Mouse (Mus musculus) bone marrow macrophage, adult 2 months (primary cell): ENCODE data around the gene Ubqln4. TPM values are rescaled to one million over a fixed set of nuclear protein-coding genes. Genes with fewer than 3 reads are reported as not detected.

ENCODE experiments used
- H3K27ac ChIP-seq: 2 replicates; pipeline ENCODE4 v1.5.1; 2012; ENCODE audit warnings: low read depth, low read length; ENCODE audit not compliant: insufficient read depth
- H3K4me1 ChIP-seq: 2 replicates; pipeline ENCODE4 v1.6.1; 2012; ENCODE audit warnings: low read length; ENCODE audit not compliant: control insufficient read depth, insufficient read depth
- H3K4me3 ChIP-seq: 2 replicates; pipeline ENCODE4 v1.5.1; 2012; ENCODE audit warnings: mild to moderate bottlenecking, low read length, moderate library complexity; ENCODE audit not compliant: insufficient read depth
- CTCF ChIP-seq: IDR thresholded peaks from 2 replicates; pipeline ENCODE4 v1.5.1; 2012; ENCODE audit warnings: low read depth, mild to moderate bottlenecking, low read length, moderate library complexity
- POLR2A ChIP-seq: IDR thresholded peaks from 2 replicates; pipeline ENCODE4 v1.6.1; 2012; ENCODE audit warnings: mild to moderate bottlenecking, low read depth, low read length, borderline replicate concordance
- polyA plus RNA-seq: library from polyadenylated mRNA; stranded (reverse); fragments of >200 nt; gene quantifications from 2 replicates; pipeline ENCODE4 v1.2.4, GENCODE M21; 2012; ENCODE audit not compliant: missing spikeins, insufficient read depth, insufficient read length

Gene Ubqln4
- polyA plus RNA-seq, 1 experiment: 25.8 TPM

DNA sequence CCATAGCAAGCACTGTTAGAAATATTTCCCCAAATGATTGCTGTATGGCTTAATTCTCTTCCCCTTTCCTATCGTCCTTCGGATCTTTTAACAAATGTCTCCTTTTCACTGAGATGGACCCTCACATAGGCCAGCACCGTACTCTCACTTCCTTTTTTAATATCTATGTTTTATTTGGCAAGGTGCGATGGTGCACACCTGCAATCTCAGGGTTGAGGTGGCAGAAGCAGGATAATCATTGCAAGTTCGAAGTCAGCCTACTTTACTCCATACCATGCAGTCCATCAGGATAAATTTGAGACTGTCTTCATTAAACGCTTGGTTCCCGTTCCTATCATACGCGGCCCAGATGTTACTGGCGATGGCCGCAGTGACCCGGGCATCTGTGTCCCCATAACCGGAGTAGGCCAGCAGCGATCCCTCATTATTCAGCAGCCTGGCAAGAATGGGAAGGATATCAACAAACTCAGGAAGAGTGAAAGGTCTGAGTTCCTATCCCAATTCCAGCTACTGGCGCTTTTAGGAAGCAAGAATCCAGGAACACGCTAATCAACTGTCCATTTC, 1.4 kb upstream of the Ubqln4 start:
- H3K4me1 ChIP-seq: peaks cover 14% of the 10 kb centered on the region
- TF ChIP-seq CTCF (no peak), POLR2A (no peak)
- peak overlapping the region; percentile 66 for H3K4me3 ChIP-seq
- peak overlapping the region; percentile 73 for H3K27ac ChIP-seq

- no peak for TF ChIP-seq POLR2A
- TF ChIP-seq CTCF: no peak; the same call in 1 of the 2 replicates
- Histone ChIP-seq H3K4me1 (peaks cover 14% of the 10 kb centered on the region), H3K27ac (peak within 1 kb of the TSS; percentile 91), H3K4me3 (peak within 1 kb of the TSS; percentile 96)
Observed at GRCm38 (mm10) chr3:88552676-88553524, 658 bp upstream of the Ubqln4 start, which contains the start of gene Lamtor2. TSS of gene Lamtor2 (minus strand) at chr3:88553074.

- H3K4me1 ChIP-seq: peaks cover 14% of the 10 kb centered on the region
- peak overlapping the region; percentile 96 for H3K4me3 ChIP-seq
- H3K27ac ChIP-seq: peak overlapping the region; percentile 45
- TF ChIP-seq POLR2A (no peak), CTCF (no peak)
Observed at GRCm38 (mm10) chr3:88553880-88554586, 475 bp downstream of the Ubqln4 start.

- Histone ChIP-seq H3K27ac (no peak overlapping the region), H3K4me3 (no peak overlapping the region), H3K4me1 (peaks cover 14% of the 10 kb centered on the region)
- no peak for TF ChIP-seq CTCF
- TF ChIP-seq POLR2A: no peak
Observed at GRCm38 (mm10) chr3:88555069-88555605, 1.6 kb downstream of the Ubqln4 start.

GRCm38 (mm10) chr3:88555731-88556130, 2.2 kb downstream of the Ubqln4 start:
- Histone ChIP-seq H3K27ac (no peak overlapping the region), H3K4me1 (peaks cover 11% of the 10 kb centered on the region), H3K4me3 (no peak overlapping the region)
- TF ChIP-seq POLR2A (no peak), CTCF (no peak)

- peaks cover 4% of the 10 kb centered on the region; the same call in 1 of the 2 replicates for H3K4me1 ChIP-seq
- no peak for TF ChIP-seq CTCF
- no peak for TF ChIP-seq POLR2A
- H3K4me3 ChIP-seq: no peak overlapping the region
Observed at GRCm38 (mm10) chr3:88556616-88557015, 3.1 kb downstream of the Ubqln4 start.

DNA sequence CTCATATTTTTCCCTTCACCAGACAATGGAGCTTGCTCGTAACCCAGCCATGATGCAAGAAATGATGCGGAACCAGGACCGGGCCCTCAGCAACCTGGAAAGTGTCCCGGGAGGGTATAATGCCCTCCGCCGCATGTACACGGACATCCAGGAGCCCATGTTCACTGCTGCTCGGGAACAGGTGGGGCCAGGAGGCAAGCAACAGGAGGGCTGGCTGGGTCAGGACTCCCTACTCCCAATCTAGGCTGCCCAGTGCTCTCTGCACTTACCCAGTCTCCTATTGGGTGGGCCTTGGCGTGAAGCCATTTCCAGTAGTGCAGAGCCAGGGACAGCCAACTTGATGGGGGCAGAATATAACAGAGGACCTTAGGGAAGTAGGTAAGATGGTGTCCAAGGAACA, 6.0 kb downstream of the Ubqln4 start:
- TF ChIP-seq CTCF (no peak), POLR2A (no peak)
- Histone ChIP-seq H3K4me3 (no peak overlapping the region), H3K4me1 (0 out of 2 replicates have a peak, but pooled peaks cover 4% of the 10 kb centered on the region)

More at GRCm38 (mm10) chr3:88556616-88557015, 3.1 kb downstream of the Ubqln4 start:
- no peak overlapping the region for H3K27ac ChIP-seq

DNA sequence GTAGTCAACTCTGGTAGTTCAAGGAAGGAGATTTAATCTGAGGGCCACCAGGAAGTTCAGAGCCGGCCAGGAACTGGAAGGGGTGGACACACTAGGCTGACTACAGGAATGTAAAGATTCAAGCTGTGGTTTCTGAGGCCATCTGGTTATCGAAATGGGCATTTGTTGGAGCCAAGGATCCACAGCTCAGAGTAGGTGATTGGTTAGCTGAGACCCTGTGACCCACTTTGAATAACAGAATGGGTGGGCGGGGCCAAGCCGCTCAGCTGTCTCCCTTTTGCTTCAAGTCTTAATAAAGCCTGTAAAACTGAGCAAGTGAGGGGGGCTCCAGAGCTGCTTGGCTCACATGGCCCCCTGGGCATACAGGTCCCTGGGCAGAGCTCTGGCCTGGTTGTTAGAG, 8.4 kb downstream of the Ubqln4 start:
- Histone ChIP-seq H3K4me1 (no peaks in the 10 kb centered on the region), H3K4me3 (no peak overlapping the region), H3K27ac (no peak overlapping the region)
- TF ChIP-seq CTCF (no peak), POLR2A (no peak)

More for the DNA sequence above, 6.0 kb downstream of the Ubqln4 start:
- no peak overlapping the region for H3K27ac ChIP-seq

GRCm38 (mm10) chr3:88563442-88563841, 9.9 kb downstream of the Ubqln4 start:
- Histone ChIP-seq H3K4me1 (peaks cover 4% of the 10 kb centered on the region), H3K27ac (no peak overlapping the region), H3K4me3 (no peak overlapping the region)
- TF ChIP-seq POLR2A (no peak), CTCF (no peak)
